ENCODE assay signal across 7 mouse cellular contexts in genomic region chr5:86065101-86065875, GRCm38 (mm10). TPM values are rescaled to one million over a fixed set of nuclear protein-coding genes. Genes with fewer than 3 reads are reported as not detected.
DNase-seq lines count a peak whose midpoint lies in the region; ATAC-seq lines count a peak whose summit lies in the region.

Gene Cenpc1, minus strand, starts transcription at chr5:86065583.

- peak within 1 kb of the TSS; percentile 83 for H3K4me2 ChIP-seq in intestine, embryonic 16.5 days (ENCODE audit: low read depth, low read length)
- peak within 1 kb of the TSS; percentile 49 for H3K4me2 ChIP-seq in midbrain, embryonic 11.5 days

- peaks cover 6% of the 10 kb centered on the region; the same call in 1 of the 2 replicates for H3K4me1 ChIP-seq in intestine, embryonic 16.5 days (ENCODE audit: control insufficient read depth, insufficient read depth, low read length)
- H3K4me1 ChIP-seq in midbrain, embryonic 11.5 days (ENCODE audit: control insufficient read depth, insufficient read depth, low read length), result peaks cover 6% of the 10 kb centered on the region; the same call in 1 of the 2 replicates

- H3K4me3 ChIP-seq in intestine, embryonic 16.5 days (ENCODE audit: low read length), result peak within 1 kb of the TSS; percentile 80
- peak within 1 kb of the TSS; percentile 77 for H3K4me3 ChIP-seq in midbrain, embryonic 11.5 days (ENCODE audit: low read depth, low read length)

- H3K27ac ChIP-seq in intestine, embryonic 16.5 days (ENCODE audit: low read length), result peak within 1 kb of the TSS; percentile 96
- peak within 1 kb of the TSS; percentile 65 for H3K27ac ChIP-seq in midbrain, embryonic 11.5 days (ENCODE audit: low read depth, low read length)

- under 1% methylated on average over 59 of the region's 60 CpGs for WGBS in intestine, embryonic 16.5 days
- under 1% methylated on average over 60 of the region's 60 CpGs for WGBS in midbrain, embryonic 11.5 days

- peak; percentile 95 for ATAC-seq in intestine, embryonic 16.5 days
- peak; percentile 96 for ATAC-seq in midbrain, embryonic 11.5 days (ENCODE audit: low FRiP score)

- intact Hi-C loops in left cerebral cortex, postnatal 36 days (cut with DNase I), result loop anchor here (5.0 kb wide), 2 partner anchors 47 to 107 kb away; partner anchors contain the start of gene Uba6

- no peaks in the 10 kb centered on the region for H3K9me3 ChIP-seq in intestine, embryonic 16.5 days (ENCODE audit: control insufficient read depth, low read length)
- no peaks in the 10 kb centered on the region for H3K9me3 ChIP-seq in midbrain, embryonic 11.5 days (ENCODE audit: control insufficient read depth, low read length)

- no peaks in the 10 kb centered on the region for H3K36me3 ChIP-seq in intestine, embryonic 16.5 days (ENCODE audit: control insufficient read depth, insufficient read depth, low read length)
- H3K36me3 ChIP-seq in midbrain, embryonic 11.5 days (ENCODE audit: control insufficient read depth, insufficient read depth, low read length), result no peaks in the 10 kb centered on the region

- no peaks in the 10 kb centered on the region for H3K27me3 ChIP-seq in intestine, embryonic 16.5 days (replicated peaks; ENCODE audit: control insufficient read depth, insufficient read depth, low read length)
- no peaks in the 10 kb centered on the region for H3K27me3 ChIP-seq in midbrain, embryonic 11.5 days (ENCODE audit: control insufficient read depth, insufficient read depth, low read length)

- DNase-seq in adrenal gland, adult 8-10 months, result peak; percentile 97
- peak; percentile 99 for DNase-seq in embryo, embryonic 9.5 days (ENCODE audit: extremely low spot score)
- peak; percentile 91 to 98 for DNase-seq in gastrocnemius, postnatal 4 days (ENCODE audit: low spot score in 2 of 2)
- DNase-seq in left cerebral cortex, postnatal 36 days (ENCODE audit: low spot score in 2 of 2), result peak; percentile 91 to 92
- DNase-seq in midbrain, embryonic 11.5 days (ENCODE audit: low spot score, missing footprints), result peak; percentile 99
- DNase-seq in skeletal muscle tissue, adult 2 months (ENCODE audit: low read depth, low spot score), result peak; percentile 94

- H3K9ac ChIP-seq in intestine, embryonic 16.5 days (ENCODE audit: low read depth, low read length), result peak within 1 kb of the TSS; percentile 87
- H3K9ac ChIP-seq in midbrain, embryonic 11.5 days (ENCODE audit: low read length), result peak within 1 kb of the TSS; percentile 75

RNA-seq across cellular contexts. Expression of gene Cenpc1, which starts in this region (rescaled TPM):
- 10 to 100 TPM; 15.9 to 23.6 (median 18.3) TPM for total RNA-seq in adrenal gland, adult 8-10 months (2022)
- total RNA-seq in gastrocnemius, postnatal 4 days (2021), result 10 to 100 TPM; 14.8 to 16.1 TPM
- polyA plus RNA-seq in intestine, embryonic 16.5 days (2015; fragmentation: Nextera tagmentation; extraction: Ambion mirVana), result 19.9 and 21.6 TPM in 2 replicates
- 10 to 100 TPM; 20.3 to 24.2 TPM for total RNA-seq in left cerebral cortex, postnatal 36 days (2021)
- 47.6 and 60.3 TPM in 2 replicates for polyA plus RNA-seq in midbrain, embryonic 11.5 days (2014; fragmentation: Nextera tagmentation; extraction: Ambion mirVana)

Comparison
In these comparisons a context has a peak if more than half of its experiments do, and no peak if none do; other contexts are left out.
1. Peak in every context shown above with its lines: DNase-seq, ATAC-seq, H3K4me3 ChIP-seq and H3K27ac ChIP-seq.